Mouse (Mus musculus) ES-Bruce4 (cell line): ENCODE results near the gene Tmem171.

Experiments
- EP300 ChIP-seq: IDR thresholded peaks from 2 replicates; pipeline ENCODE4 v1.6.1; 2011; ENCODE audit warnings: low read depth, low read length; ENCODE audit not compliant: insufficient read depth
- POLR2A ChIP-seq: IDR thresholded peaks from one replicate; pipeline ENCODE4 v1.8.1; 2011; ENCODE audit warnings: low read length; ENCODE audit not compliant: insufficient read depth

GRCm38 (mm10) chr13:98715443-98715990 is 20.9 kb upstream of the Tmem171 start:
- TF ChIP-seq EP300 (no peak), POLR2A (no peak)
